Mouse (Mus musculus) kidney, postnatal 36 days (tissue): ENCODE data around the gene Farp2.
"Not testable (repeated sequence)": the region's sequence is repeated elsewhere in the genome, so short reads cannot be mapped to it uniquely, and the experiment has no call there.

Experiments
- DNase-seq, 2 experiments: peaks; one replicate each; pipeline ENCODE4 v3.0.0; 2021 to 2022; ENCODE audit warnings: mixed read lengths in 2 of 2

Gene Farp2

GRCm38 (mm10) chr1:93511585-93512350, at the start of gene Farp2:
Gene Farp2 (plus strand): TSS chr1:93512079.
- peak; percentile 98 to 99 for DNase-seq

GRCm38 (mm10) chr1:93465066-93465465, 46.8 kb upstream of the Farp2 start:
- DNase-seq = no peak

GRCm38 (mm10) chr1:93465746-93466145, 46.1 kb upstream of the Farp2 start:
- DNase-seq = no peak

GRCm38 (mm10) chr1:93468626-93469025, 43.3 kb upstream of the Farp2 start:
- DNase-seq = no peak

GRCm38 (mm10) chr1:93475694-93476093, 36.2 kb upstream of the Farp2 start:
- no peak for DNase-seq

- DNase-seq = peak; percentile 99
Measured at GRCm38 (mm10) chr1:93477758-93478585, 33.9 kb upstream of the Farp2 start.

GRCm38 (mm10) chr1:93478586-93479475, 33.0 kb upstream of the Farp2 start, which contains the start of gene Hdlbp:
Gene Hdlbp (minus strand): TSS chr1:93478815.
- DNase-seq = peak; percentile 99

- peak; percentile 5 to 33 for DNase-seq
Measured at GRCm38 (mm10) chr1:93479476-93480083, 32.3 kb upstream of the Farp2 start.

GRCm38 (mm10) chr1:93486302-93486701, 25.6 kb upstream of the Farp2 start:
- not testable (repeated sequence) for DNase-seq

- no peak for DNase-seq
Measured at GRCm38 (mm10) chr1:93495312-93495711, 16.6 kb upstream of the Farp2 start.

- DNase-seq = peak in 1 of 2 experiments; percentile 39
Measured at GRCm38 (mm10) chr1:93506944-93507676, 4.8 kb upstream of the Farp2 start.

- peak in 1 of 2 experiments; percentile 30 for DNase-seq
Measured at GRCm38 (mm10) chr1:93508576-93508975, 3.3 kb upstream of the Farp2 start.

- peak in 1 of 2 experiments; percentile 39 for DNase-seq
Measured at GRCm38 (mm10) chr1:93512351-93512690, 442 bp downstream of the Farp2 start.

- no peak for DNase-seq
Measured at GRCm38 (mm10) chr1:93513221-93513620, 1.3 kb downstream of the Farp2 start.

GRCm38 (mm10) chr1:93521491-93521890, 9.6 kb downstream of the Farp2 start:
- DNase-seq = peak; percentile 22 to 35

- DNase-seq = no peak
Measured at GRCm38 (mm10) chr1:93522325-93522724, 10.4 kb downstream of the Farp2 start.

- no peak for DNase-seq
Measured at GRCm38 (mm10) chr1:93529801-93530200, 17.9 kb downstream of the Farp2 start.

- no peak for DNase-seq
Measured at GRCm38 (mm10) chr1:93537227-93537626, 25.3 kb downstream of the Farp2 start.

GRCm38 (mm10) chr1:93543196-93543595, 31.3 kb downstream of the Farp2 start:
- DNase-seq = no peak

- no peak for DNase-seq
Measured at GRCm38 (mm10) chr1:93547286-93547685, 35.4 kb downstream of the Farp2 start.

- no peak for DNase-seq
Measured at GRCm38 (mm10) chr1:93551427-93551826, 39.5 kb downstream of the Farp2 start.

- DNase-seq = no peak
Measured at GRCm38 (mm10) chr1:93563224-93563623, 51.3 kb downstream of the Farp2 start.
